Mouse (Mus musculus) macrophage (primary cell): ENCODE results near the gene Rps6ka1. TPM values are rescaled to one million over a fixed set of nuclear protein-coding genes. Genes with fewer than 3 reads are reported as not detected.
"Not testable (repeated sequence)": the region's sequence is repeated elsewhere in the genome, so short reads cannot be mapped to it uniquely, and the experiment has no call there.

ENCODE experiments used
- H3K27ac ChIP-seq: fragments of 350-480 bp; formaldehyde crosslinking; 2 replicates; pipeline ENCODE4 v1.9.0; 2021
- H3K36me3 ChIP-seq: fragments of 350-480 bp; formaldehyde crosslinking; 2 replicates; pipeline ENCODE4 v1.9.0; 2021; ENCODE audit errors: inconsistent target
- H3K4me3 ChIP-seq: fragments of 350-480 bp; formaldehyde crosslinking; 2 replicates; pipeline ENCODE4 v1.9.0; 2021; ENCODE audit errors: inconsistent target
- H3K79me2 ChIP-seq: fragments of 350-480 bp; formaldehyde crosslinking; 2 replicates; pipeline ENCODE4 v1.9.0; 2021; ENCODE audit errors: inconsistent target
- WGBS: methylation state at CpG from one replicate; pipeline ENCODE4 v1.1.7; 2026; ENCODE audit warnings: inconsistent platforms; ENCODE audit not compliant: missing documents; 5-methylcytosine and 5-hydroxymethylcytosine counted together
- polyA plus RNA-seq: library from polyadenylated mRNA; stranded (reverse); fragments of 250-400 nt; gene quantifications from 3 replicates; pipeline ENCODE4 v1.2.4, GENCODE M21; 2018; ENCODE audit warnings: inconsistent platforms
- total RNA-seq, 78 experiments: library from RNA; depleted of rRNA; stranded (reverse); fragments of 250-400 nt; gene quantifications; 1 replicate in 9 of 78; 2 replicates in 24 of 78; 3 replicates in 43 of 78; 4 replicates in 2 of 78; pipeline ENCODE4 v1.2.4; 2018; ENCODE audit warnings: inconsistent platforms in 56 of 78

The Rps6ka1 gene
- total RNA-seq (2018; cell fraction: chromatin; rRNA removed) = 100 to 1,000 TPM in 8 of 26 experiments, 10 to 100 TPM in 18; 33.6 to 141 (median 81.5) TPM
- total RNA-seq (2018; cell fraction: cytosol; rRNA removed) = 100 to 1,000 TPM in 4 of 26 experiments, 10 to 100 TPM in 22; 34.2 to 113 (median 67.1) TPM
- total RNA-seq (2018; cell fraction: nucleus; rRNA removed) = 100 to 1,000 TPM in 1 of 26 experiments, 10 to 100 TPM in 25; 25.2 to 119 (median 61.8) TPM
- 43.0 to 72.5 TPM (median 71.4 TPM) in 3 replicates for polyA plus RNA-seq

- Histone ChIP-seq H3K4me3 (peak within 1 kb of the TSS; percentile 49), H3K36me3 (no peaks in the 10 kb centered on the region), H3K27ac (peak within 1 kb of the TSS; percentile 33), H3K79me2 (no peaks in the 10 kb centered on the region)
- WGBS = 2% methylated on average over 53 of the region's 61 CpGs
These were observed at the start of gene Rps6ka1 for GRCm38 (mm10) chr4:133887672-133888453. TSS of gene Rps6ka1 (minus strand) at chr4:133887797.

GRCm38 (mm10) chr4:133931785-133932184 lies 44.2 kb upstream of the Rps6ka1 start:
- H3K4me3 ChIP-seq = no peak overlapping the region
- H3K36me3 ChIP-seq = no peaks in the 10 kb centered on the region
- 100% methylated on average over 3 of the region's 3 CpGs for WGBS
- H3K79me2 ChIP-seq = no peaks in the 10 kb centered on the region
- no peak overlapping the region for H3K27ac ChIP-seq

- Histone ChIP-seq H3K79me2 (no peaks in the 10 kb centered on the region), H3K36me3 (no peaks in the 10 kb centered on the region), H3K4me3 (no peak overlapping the region), H3K27ac (no peak overlapping the region)
- 23% methylated on average over 10 of the region's 10 CpGs for WGBS
These were observed 43.8 kb upstream of the Rps6ka1 start for GRCm38 (mm10) chr4:133931349-133931748.

- Histone ChIP-seq H3K4me3 (peak overlapping the region; percentile 21), H3K36me3 (no peaks in the 10 kb centered on the region), H3K79me2 (no peaks in the 10 kb centered on the region), H3K27ac (peak overlapping the region; percentile 87)
- 12% methylated on average over 7 of the region's 7 CpGs for WGBS
These were observed 41.7 kb upstream of the Rps6ka1 start for GRCm38 (mm10) chr4:133929278-133929670.

GRCm38 (mm10) chr4:133928576-133929277 lies 41.1 kb upstream of the Rps6ka1 start:
- Histone ChIP-seq H3K36me3 (no peaks in the 10 kb centered on the region), H3K79me2 (no peaks in the 10 kb centered on the region), H3K27ac (peak overlapping the region; percentile 87), H3K4me3 (peak overlapping the region; percentile 21)
- WGBS = 10% methylated on average over 15 of the region's 15 CpGs

DNA sequence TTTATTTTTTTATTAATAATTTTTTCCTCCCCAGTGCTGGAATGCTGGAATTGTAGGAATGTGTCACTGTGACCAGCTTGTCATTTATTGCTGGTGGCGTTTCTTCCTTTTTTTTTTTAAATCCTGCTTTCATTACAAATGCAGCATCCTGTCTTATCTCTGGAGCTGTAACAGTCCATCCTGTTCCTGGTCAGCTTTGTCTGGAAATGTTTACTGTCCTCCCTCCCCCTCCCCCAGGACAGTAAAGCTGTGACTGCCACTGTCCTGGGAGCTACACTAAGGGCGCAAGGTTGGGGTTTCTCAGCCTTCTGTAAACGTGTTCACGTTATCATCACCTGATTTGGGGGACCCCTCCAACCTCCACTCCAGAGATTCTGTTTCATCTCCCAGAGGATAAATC lies 37.6 kb upstream of the Rps6ka1 start:
- no peaks in the 10 kb centered on the region for H3K79me2 ChIP-seq
- H3K36me3 ChIP-seq = no peaks in the 10 kb centered on the region
- 84% methylated on average over 4 of the region's 4 CpGs for WGBS
- H3K27ac ChIP-seq = no peak overlapping the region
- no peak overlapping the region for H3K4me3 ChIP-seq

- Histone ChIP-seq H3K27ac (no peak overlapping the region), H3K79me2 (no peaks in the 10 kb centered on the region), H3K36me3 (no peaks in the 10 kb centered on the region), H3K4me3 (no peak overlapping the region)
- 88% methylated on average over 5 of the region's 5 CpGs for WGBS
These were observed 36.1 kb upstream of the Rps6ka1 start for GRCm38 (mm10) chr4:133923743-133924142.

GRCm38 (mm10) chr4:133918093-133918825 lies 30.7 kb upstream of the Rps6ka1 start:
- not testable (repeated sequence) for H3K27ac ChIP-seq, H3K36me3 ChIP-seq, H3K79me2 ChIP-seq, H3K4me3 ChIP-seq
- WGBS = 51% methylated on average over 2 of the region's 23 CpGs

DNA sequence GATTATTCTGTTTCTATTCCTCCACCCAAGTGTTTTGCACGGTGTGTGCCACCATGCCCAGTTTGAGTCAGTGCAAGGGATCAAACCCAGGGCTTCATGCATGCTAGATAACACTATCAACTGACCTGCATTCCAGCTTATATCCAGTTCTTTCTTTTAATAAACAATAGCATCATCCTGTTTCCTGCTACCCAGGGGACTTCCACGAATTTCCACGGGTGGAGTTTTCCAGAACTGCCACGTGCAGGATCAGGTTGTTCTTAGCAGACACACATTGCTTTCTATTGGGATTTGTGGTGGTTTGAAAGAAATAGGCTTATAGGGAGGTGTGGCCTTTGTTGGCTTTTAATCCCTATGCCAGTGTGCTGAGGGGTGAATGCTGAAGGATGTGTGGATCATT lies 24.4 kb upstream of the Rps6ka1 start:
- WGBS = 93% methylated on average over 4 of the region's 4 CpGs
- Histone ChIP-seq H3K27ac (no peak overlapping the region), H3K79me2 (no peaks in the 10 kb centered on the region), H3K4me3 (no peak overlapping the region), H3K36me3 (no peaks in the 10 kb centered on the region)

DNA sequence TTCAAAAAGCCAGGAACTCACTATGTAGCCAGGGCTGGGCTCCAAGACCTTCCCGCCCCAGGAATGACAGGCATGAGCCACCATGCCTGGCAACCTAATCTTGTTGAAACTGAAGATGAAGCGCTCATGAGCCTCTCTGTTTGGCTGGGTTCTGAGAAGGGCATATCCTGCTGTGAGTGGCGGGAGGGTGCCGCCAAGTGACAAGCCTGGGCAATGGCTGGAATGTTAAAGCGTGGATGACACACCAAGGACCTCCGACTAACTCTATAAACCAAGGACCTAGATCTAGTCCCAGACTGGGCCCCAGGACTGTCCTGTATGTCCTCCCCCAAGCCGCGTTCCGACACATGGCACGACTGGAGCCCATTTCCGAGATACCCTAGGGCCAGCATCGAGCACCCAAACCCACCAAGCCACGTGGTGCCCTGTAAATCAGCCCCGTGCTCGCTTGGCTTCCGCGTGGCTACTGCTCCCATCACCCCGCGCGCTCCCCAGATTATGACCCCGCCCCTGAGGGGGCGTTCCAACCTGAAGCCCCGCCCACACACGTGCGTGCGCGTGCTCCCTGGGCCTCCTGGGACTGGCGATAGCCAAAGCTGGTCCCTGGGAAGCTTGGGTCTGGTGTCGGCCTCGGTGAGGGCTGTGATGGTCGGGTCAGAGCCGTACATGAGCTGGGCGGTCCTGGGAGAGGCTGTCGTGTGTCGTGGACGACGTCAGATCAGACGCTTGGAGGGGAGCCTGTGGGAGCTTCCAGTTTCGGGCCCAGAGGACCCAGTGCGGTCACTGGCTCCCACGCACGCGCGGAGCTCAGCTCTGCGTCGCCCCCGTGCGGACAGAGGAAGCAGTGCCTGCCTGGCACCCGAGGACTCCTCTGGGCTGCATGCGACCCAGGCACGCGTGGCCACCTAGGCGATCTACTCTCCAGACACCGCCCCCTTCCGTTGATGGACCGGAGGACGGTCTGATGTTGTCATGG lies 22.9 kb upstream of the Rps6ka1 start:
- peak overlapping the region; percentile 78 for H3K27ac ChIP-seq
- no peaks in the 10 kb centered on the region for H3K79me2 ChIP-seq
- H3K36me3 ChIP-seq = no peaks in the 10 kb centered on the region
- 2% methylated on average over 49 of the region's 57 CpGs for WGBS
- peak overlapping the region; percentile 32 for H3K4me3 ChIP-seq

GRCm38 (mm10) chr4:133908051-133908450 lies 20.5 kb upstream of the Rps6ka1 start:
- Histone ChIP-seq H3K36me3 (no peaks in the 10 kb centered on the region), H3K27ac (peak overlapping the region; percentile 95), H3K4me3 (no peak overlapping the region), H3K79me2 (no peaks in the 10 kb centered on the region)
- WGBS = 63% methylated on average over 6 of the region's 6 CpGs

DNA sequence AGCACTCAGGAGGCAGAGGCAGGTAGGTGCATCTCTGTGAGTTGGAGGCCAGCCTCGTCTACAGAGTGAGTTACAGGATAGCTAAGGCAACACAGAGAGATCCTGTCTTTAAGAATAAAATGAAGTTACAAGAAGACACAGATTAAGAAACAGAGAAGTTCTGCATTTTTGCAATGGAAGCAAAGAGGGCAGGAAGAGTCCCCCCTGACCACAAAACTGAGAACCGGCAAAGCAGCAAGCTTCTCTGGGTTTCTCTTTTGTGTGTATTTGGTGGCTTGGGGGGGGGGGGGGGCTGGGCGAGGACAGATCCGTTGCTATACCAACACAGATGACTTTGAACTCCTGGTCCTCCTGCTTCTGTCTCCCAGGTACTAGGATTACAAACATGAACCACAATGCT lies 19.5 kb upstream of the Rps6ka1 start:
- no peaks in the 10 kb centered on the region for H3K79me2 ChIP-seq
- WGBS = 0% methylated on average over 4 of the region's 4 CpGs
- H3K4me3 ChIP-seq = no peak overlapping the region
- H3K27ac ChIP-seq = peak overlapping the region; percentile 95
- no peaks in the 10 kb centered on the region for H3K36me3 ChIP-seq

DNA sequence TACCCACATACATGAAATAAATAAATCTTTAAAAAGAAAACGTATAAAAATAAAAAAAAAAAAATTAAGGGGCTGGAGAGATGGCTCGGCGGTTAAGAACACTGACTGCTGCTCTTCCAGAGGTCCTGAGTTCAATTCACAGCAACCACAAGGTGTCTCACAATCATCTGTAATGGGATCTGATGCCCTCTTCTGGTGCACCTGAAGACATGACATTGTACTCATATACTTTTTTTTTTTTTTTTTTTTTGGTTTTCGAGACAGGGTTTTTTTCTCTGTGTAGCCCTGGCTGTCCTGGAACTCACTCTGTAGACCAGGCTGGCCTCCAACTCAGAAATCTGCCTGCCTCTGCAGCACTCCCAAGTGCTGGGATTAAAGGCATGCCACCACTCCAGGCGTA lies 18.7 kb upstream of the Rps6ka1 start:
- H3K79me2 ChIP-seq, H3K4me3 ChIP-seq, H3K36me3 ChIP-seq: not testable (repeated sequence)
- peak overlapping the region; percentile 95 for H3K27ac ChIP-seq
- 89% methylated on average over 4 of the region's 5 CpGs for WGBS
